In genomic region chr11:78161968-78162367, GRCm38 (mm10) we compare ENCODE assay signal across 8 mouse cellular contexts. TPM values are rescaled to one million over a fixed set of nuclear protein-coding genes. Genes with fewer than 3 reads are reported as not detected.
DNase-seq lines count a peak whose midpoint lies in the region; ATAC-seq and TF ChIP-seq lines count a peak whose summit lies in the region.

No protein-coding gene starts in this region.

- no peaks in the 10 kb centered on the region for H3K27me3 ChIP-seq in hindbrain, embryonic 16.5 days (replicated peaks; ENCODE audit: control insufficient read depth, insufficient read depth, low read length)
- H3K27me3 ChIP-seq in myocyte (ENCODE audit: control insufficient read depth, insufficient read depth, insufficient read length), result no peaks in the 10 kb centered on the region

- TF ChIP-seq POLR2A in myocyte (IDR thresholded peaks at IDR 0.05; ENCODE audit: insufficient read length, low read depth), result no peak

- H3K9ac ChIP-seq in hindbrain, embryonic 16.5 days (ENCODE audit: low read depth, low read length), result peak overlapping the region; percentile 36

- H3ac ChIP-seq in myocyte (ENCODE audit: control insufficient read depth, insufficient read length), result peak overlapping the region; percentile 8

- WGBS in hindbrain, embryonic 16.5 days, result 47% methylated on average over 4 of the region's 4 CpGs

- DNase-seq in cerebellum, postnatal 14 days, result peak; percentile 37 to 61
- no peak for DNase-seq in cerebellum, adult 11-12 months
- peak; percentile 73 for DNase-seq in left cerebral cortex, postnatal 4 days
- no peak for DNase-seq in left cerebral cortex, adult 8-10 months (ENCODE audit: low spot score in 2 of 2)
- DNase-seq in cerebellum, postnatal 4 days (ENCODE audit: low spot score in 2 of 2), result no peak
- DNase-seq in embryo, embryonic 9.5 days (ENCODE audit: extremely low spot score), result no peak

- H3K27ac ChIP-seq in hindbrain, embryonic 16.5 days (ENCODE audit: low read depth, low read length), result peak overlapping the region; percentile 93

- no peak for ATAC-seq in hindbrain, embryonic 16.5 days

- peaks cover 25% of the 10 kb centered on the region for H3K36me3 ChIP-seq in hindbrain, embryonic 16.5 days (ENCODE audit: control insufficient read depth, insufficient read depth, low read length)
- peaks cover 40% of the 10 kb centered on the region for H3K36me3 ChIP-seq in myocyte (ENCODE audit: control insufficient read depth, insufficient read depth)

- peaks cover 32% of the 10 kb centered on the region for H3K4me1 ChIP-seq in hindbrain, embryonic 16.5 days (ENCODE audit: control insufficient read depth, insufficient read depth, low read depth, low read length)

- H3K4me3 ChIP-seq in hindbrain, embryonic 16.5 days (ENCODE audit: low read length), result 0 out of 2 replicates have a peak overlapping the region, but pooled peaks have one; percentile 5
- H3K4me3 ChIP-seq in myocyte, result peak overlapping the region; percentile 100

- intact Hi-C loops in left cerebral cortex, postnatal 4 days (cut with DNase I), result no loop called here

- H3K9me3 ChIP-seq in hindbrain, embryonic 16.5 days (ENCODE audit: control insufficient read depth, low read length), result no peaks in the 10 kb centered on the region

- H3K79me2 ChIP-seq in myocyte (ENCODE audit: control insufficient read depth, insufficient read depth), result peaks cover 64% of the 10 kb centered on the region

- peak overlapping the region; percentile 86 for H3K4me2 ChIP-seq in hindbrain, embryonic 16.5 days (ENCODE audit: low read length)
- H3K4me2 ChIP-seq in myocyte (ENCODE audit: low read depth), result peak overlapping the region; percentile 95

TF ChIP-seq in myocyte, 11 proteins besides CTCF, POLR2A, EP300 and RAD21:
- TF ChIP-seq POLR2AphosphoS2 (IDR thresholded peaks at IDR 0.05; ENCODE audit: insufficient read length, low read depth), result no peak
- TF ChIP-seq E2F4 (IDR thresholded peaks at IDR 0.05; ENCODE audit: insufficient read depth), result no peak
- TF ChIP-seq REST (IDR thresholded peaks at IDR 0.05; ENCODE audit: insufficient read depth, insufficient read length), result no peak
- TF ChIP-seq TCF3 (IDR thresholded peaks at IDR 0.05; ENCODE audit: insufficient read length, low read depth), result no peak
- TF ChIP-seq MAX (IDR thresholded peaks at IDR 0.05; ENCODE audit: low read depth), result no peak
- TF ChIP-seq USF1 (IDR thresholded peaks at IDR 0.05; ENCODE audit: low read depth), result no peak
- no peak for TF ChIP-seq TCF12 (IDR thresholded peaks at IDR 0.05; ENCODE audit: insufficient read depth, poor library complexity, severe bottlenecking)
- TF ChIP-seq MYOD1 (IDR thresholded peaks at IDR 0.05; ENCODE audit: control insufficient read depth in 1 of 3, insufficient read length in 2 of 3, low read depth in 2 of 3), result no peak
- no peak for TF ChIP-seq MYOG (IDR thresholded peaks at IDR 0.05; ENCODE audit: control insufficient read depth in 1 of 3, insufficient read depth in 1 of 3, insufficient read length in 2 of 3, low read depth in 2 of 3)
- no peak for TF ChIP-seq SRF (IDR thresholded peaks at IDR 0.05; ENCODE audit: control insufficient read depth, insufficient read length, low read depth)
- no peak for TF ChIP-seq CEBPB (IDR thresholded peaks at IDR 0.05; ENCODE audit: insufficient read depth, poor library complexity, severe bottlenecking)

RNA-seq across cellular contexts. Expression of gene Traf4, which starts 3.4 kb away (rescaled TPM):
- 10 to 100 TPM; 74.4 to 79.6 TPM for total RNA-seq in left cerebral cortex, postnatal 4 days (2021)
- 1 to 10 TPM; 5.9 to 9.4 (median 9.0) TPM for total RNA-seq in left cerebral cortex, adult 8-10 months (2022)
- 80.1 and 97.4 TPM in 2 replicates for polyA plus RNA-seq in hindbrain, embryonic 16.5 days (2015; fragmentation: Nextera tagmentation; extraction: Ambion mirVana)
- 206 TPM for polyA plus RNA-seq in myocyte (2012; fragmentation: generic; extraction: Trizol)

RNA-seq across cellular contexts. Expression of gene Nek8, which starts 14.5 kb away (rescaled TPM):
- 1 to 10 TPM; 6.0 to 6.5 TPM for total RNA-seq in left cerebral cortex, postnatal 4 days (2021)
- total RNA-seq in left cerebral cortex, adult 8-10 months (2022), result 1 to 10 TPM; 2.0 to 4.3 (median 2.8) TPM
- 7.1 and 7.7 TPM in 2 replicates for polyA plus RNA-seq in hindbrain, embryonic 16.5 days (2015; fragmentation: Nextera tagmentation; extraction: Ambion mirVana)
- 9.6 TPM for polyA plus RNA-seq in myocyte (2012; fragmentation: generic; extraction: Trizol)

RNA-seq across cellular contexts. Expression of gene Tlcd1, which starts 14.5 kb away (rescaled TPM):
- total RNA-seq in left cerebral cortex, postnatal 4 days (2021), result 10 to 100 TPM; 15.4 to 17.3 TPM
- 10 to 100 TPM; 24.8 to 34.9 (median 28.4) TPM for total RNA-seq in left cerebral cortex, adult 8-10 months (2022)
- 19.7 and 20.1 TPM in 2 replicates for polyA plus RNA-seq in hindbrain, embryonic 16.5 days (2015; fragmentation: Nextera tagmentation; extraction: Ambion mirVana)
- polyA plus RNA-seq in myocyte (2012; fragmentation: generic; extraction: Trizol), result 17.4 TPM

RNA-seq across cellular contexts. Expression of gene Rpl23a, which starts 21.4 kb away (rescaled TPM):
- total RNA-seq in left cerebral cortex, postnatal 4 days (2021), result 1,000 to 10,000 TPM; 1,093 to 1,122 TPM
- total RNA-seq in left cerebral cortex, adult 8-10 months (2022), result 100 to 1,000 TPM; 678 to 790 (median 743) TPM
- polyA plus RNA-seq in hindbrain, embryonic 16.5 days (2015; fragmentation: Nextera tagmentation; extraction: Ambion mirVana), result 662 and 677 TPM in 2 replicates
- 3,571 TPM for polyA plus RNA-seq in myocyte (2012; fragmentation: generic; extraction: Trizol)

RNA-seq across cellular contexts. Expression of gene Rab34, which starts 26.3 kb away (rescaled TPM):
- total RNA-seq in left cerebral cortex, postnatal 4 days (2021), result 10 to 100 TPM; 53.4 to 55.9 TPM
- total RNA-seq in left cerebral cortex, adult 8-10 months (2022), result 10 to 100 TPM; 23.9 to 29.6 (median 26.2) TPM
- 57.3 and 60.3 TPM in 2 replicates for polyA plus RNA-seq in hindbrain, embryonic 16.5 days (2015; fragmentation: Nextera tagmentation; extraction: Ambion mirVana)
- 88.8 TPM for polyA plus RNA-seq in myocyte (2012; fragmentation: generic; extraction: Trizol)

Comparison
In these comparisons a context has a peak if more than half of its experiments do, and no peak if none do; other contexts are left out.
1. DNase-seq: peak in cerebellum, postnatal 14 days (2 of 2) and left cerebral cortex, postnatal 4 days (single experiment); none in cerebellum, adult 11-12 months (single experiment), left cerebral cortex, adult 8-10 months (0 of 2), cerebellum, postnatal 4 days (0 of 2) and embryo, embryonic 9.5 days (single experiment).
2. RNA of gene Traf4, which starts 3.4 kb away (total RNA-seq): 74.4 to 79.6 TPM in left cerebral cortex, postnatal 4 days; 5.9 to 9.4 TPM in left cerebral cortex, adult 8-10 months; every median in the first group is over 4 times any median in the second.